Mouse (Mus musculus) ovary, adult 18-20 months (tissue): ENCODE data around the gene Vsig10.
"Not testable (repeated sequence)": the region's sequence is repeated elsewhere in the genome, so short reads cannot be mapped to it uniquely, and the experiment has no call there.

ENCODE experiments used
- DNase-seq: peaks from one replicate; pipeline ENCODE4 v3.0.0; 2022; ENCODE audit warnings: low spot score, mixed read lengths

Vsig10 gene

GRCm38 (mm10) chr5:117303691-117304579, 14.9 kb upstream of the Vsig10 start:
- DNase-seq = no peak

DNA sequence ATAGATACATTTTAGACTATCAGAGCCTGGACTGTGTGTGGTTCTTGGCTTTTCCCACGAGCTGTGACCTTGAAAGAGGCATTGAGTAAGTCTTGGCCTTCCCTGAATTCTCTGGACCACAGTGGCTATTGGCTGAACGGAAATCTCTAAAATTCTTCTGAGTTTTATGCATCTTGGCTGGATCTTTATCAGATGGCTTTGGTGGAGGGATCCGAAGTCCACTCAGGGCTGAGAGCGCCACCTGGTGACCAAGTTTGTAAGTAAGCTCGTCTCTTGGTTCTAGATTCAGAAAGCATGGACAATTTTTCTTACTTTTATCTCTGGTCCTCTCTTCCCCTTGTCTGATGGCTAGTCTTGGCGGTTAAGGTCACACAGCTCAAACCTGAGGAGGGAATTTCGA, 13.9 kb upstream of the Vsig10 start:
- peak; percentile 72 for DNase-seq

- no peak for DNase-seq
Measured at GRCm38 (mm10) chr5:117305754-117306153, 13.1 kb upstream of the Vsig10 start.

- DNase-seq = no peak
Measured at GRCm38 (mm10) chr5:117306826-117307225, 12.1 kb upstream of the Vsig10 start.

DNA sequence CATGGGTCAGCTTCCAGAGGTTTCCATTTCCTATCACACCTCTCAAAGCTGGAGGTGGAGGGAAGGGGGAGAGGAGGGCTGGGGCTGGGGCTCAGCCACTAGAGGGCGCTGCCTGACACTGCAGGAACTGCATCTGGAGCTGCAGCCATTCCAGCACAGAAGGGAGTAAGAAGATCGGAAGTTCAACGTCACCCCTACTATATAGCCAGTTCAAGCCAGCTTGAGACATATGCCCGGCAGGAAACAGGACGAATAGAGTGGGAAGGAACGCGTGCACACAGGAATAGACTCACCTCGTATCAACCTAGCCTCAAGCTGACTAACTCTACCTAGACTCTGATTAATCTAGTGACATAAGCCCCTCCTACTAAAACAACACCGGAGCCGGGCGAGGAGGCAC, 11.2 kb upstream of the Vsig10 start:
- no peak for DNase-seq

GRCm38 (mm10) chr5:117313420-117313819, 5.5 kb upstream of the Vsig10 start:
- no peak for DNase-seq

GRCm38 (mm10) chr5:117313909-117314308, 5.0 kb upstream of the Vsig10 start:
- no peak for DNase-seq

GRCm38 (mm10) chr5:117314587-117315428, 4.1 kb upstream of the Vsig10 start:
- DNase-seq = no peak

DNA sequence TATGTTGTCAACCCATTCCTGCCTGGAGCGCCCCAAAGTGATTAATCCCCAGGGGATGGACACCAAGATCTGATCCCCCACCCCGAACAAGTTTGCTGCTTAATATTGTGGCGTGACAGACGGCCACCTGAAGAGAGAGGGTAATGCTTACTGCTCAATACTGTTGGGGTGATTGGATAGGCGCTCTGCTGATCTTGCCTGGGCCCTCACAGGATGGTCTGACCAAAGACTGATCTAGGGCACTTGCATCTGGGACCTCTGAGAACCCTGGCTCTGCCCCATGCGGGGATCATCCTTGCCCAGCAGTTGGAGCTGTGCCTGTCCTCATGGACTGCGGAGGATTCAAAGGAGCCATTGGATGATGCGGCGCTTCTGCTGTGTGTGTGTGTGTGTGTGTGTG, 4.9 kb downstream of the Vsig10 start:
- DNase-seq = no peak

- DNase-seq = peak; percentile 40
Measured at GRCm38 (mm10) chr5:117326408-117326807, 7.5 kb downstream of the Vsig10 start.

GRCm38 (mm10) chr5:117330457-117330856, 11.6 kb downstream of the Vsig10 start:
- no peak for DNase-seq

GRCm38 (mm10) chr5:117337999-117338398, 19.1 kb downstream of the Vsig10 start:
- no peak for DNase-seq

DNA sequence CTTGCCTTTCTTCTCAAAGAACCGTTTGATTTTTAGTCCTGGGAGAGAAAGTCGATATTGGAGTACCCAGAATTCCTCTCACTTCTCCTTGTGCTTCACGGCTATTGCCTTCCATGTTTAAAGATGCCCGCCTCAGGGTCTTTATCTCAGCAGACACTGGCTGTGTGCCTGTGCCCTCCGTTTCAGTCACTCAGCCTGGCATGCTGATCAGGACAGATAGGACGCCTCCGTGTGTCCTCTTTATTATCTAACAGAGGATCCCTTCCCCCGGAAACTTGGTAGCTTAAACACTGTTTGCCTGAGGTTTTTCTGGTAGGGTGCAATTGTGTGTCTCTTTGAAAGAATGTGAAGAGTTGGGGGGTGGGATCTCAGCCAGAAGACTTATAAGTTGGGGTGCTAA, 19.6 kb downstream of the Vsig10 start:
- DNase-seq = no peak

DNA sequence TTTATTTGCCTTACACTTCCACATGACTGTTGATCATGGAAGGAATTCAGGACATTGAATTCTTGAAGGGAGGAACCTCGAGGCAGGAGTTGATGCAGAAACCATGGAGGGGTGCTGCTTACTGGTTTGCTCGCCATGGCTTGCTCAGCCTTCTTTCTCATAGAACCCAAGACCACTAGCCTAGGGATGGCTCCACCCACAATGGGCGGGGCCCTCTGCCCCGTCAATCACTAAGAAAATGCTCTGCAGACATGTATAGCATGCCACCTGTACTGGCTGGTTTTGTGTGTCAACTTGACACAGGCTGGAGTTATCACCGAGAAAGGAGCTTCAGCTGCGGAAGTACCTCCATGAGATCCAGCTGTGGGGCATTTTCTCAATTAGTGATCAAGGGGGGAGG, 21.2 kb downstream of the Vsig10 start:
- DNase-seq = no peak

GRCm38 (mm10) chr5:117341896-117342295, 23.0 kb downstream of the Vsig10 start:
- no peak for DNase-seq

DNA sequence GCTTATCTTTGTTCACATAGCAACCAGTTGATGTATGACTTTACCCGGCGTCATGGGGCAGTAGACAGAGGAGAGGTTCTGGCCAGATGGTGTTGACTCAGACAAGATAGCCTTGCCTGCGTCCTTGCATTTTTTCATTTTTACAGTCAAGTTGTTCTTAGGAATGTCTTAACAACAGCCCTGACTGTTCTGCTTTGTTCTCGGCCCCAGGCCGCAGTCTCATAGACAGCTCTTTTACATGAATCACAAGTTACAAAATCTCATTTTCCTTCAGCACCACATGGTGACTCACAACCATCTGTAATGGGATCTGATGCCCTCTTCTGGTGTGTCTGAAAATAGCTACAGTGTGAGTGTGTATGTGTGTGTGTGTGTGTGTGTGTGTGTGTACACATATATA, 25.6 kb downstream of the Vsig10 start:
- not testable (repeated sequence) for DNase-seq

- DNase-seq = no peak
Measured at GRCm38 (mm10) chr5:117345432-117345976, 26.6 kb downstream of the Vsig10 start.

DNA sequence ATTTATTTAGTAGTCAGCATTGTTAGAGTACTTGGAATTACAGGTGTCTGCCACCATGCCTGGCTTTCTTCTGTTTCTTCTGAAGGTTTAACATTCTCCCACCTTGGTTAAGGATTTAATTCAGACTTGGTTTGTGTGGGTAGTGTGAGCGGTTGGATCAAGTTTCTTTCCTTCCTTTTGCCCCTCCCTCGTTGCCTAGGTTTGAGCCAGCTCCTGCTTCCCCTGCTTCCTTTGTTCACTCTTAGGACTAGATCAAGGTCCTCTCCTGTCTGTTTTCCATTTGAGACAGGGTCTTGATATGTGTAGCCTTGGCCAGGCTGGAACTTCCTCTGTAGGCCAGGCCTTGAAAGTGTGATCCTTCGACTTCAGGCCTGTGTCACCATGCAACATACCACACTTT, 27.4 kb downstream of the Vsig10 start:
- DNase-seq = no peak

DNA sequence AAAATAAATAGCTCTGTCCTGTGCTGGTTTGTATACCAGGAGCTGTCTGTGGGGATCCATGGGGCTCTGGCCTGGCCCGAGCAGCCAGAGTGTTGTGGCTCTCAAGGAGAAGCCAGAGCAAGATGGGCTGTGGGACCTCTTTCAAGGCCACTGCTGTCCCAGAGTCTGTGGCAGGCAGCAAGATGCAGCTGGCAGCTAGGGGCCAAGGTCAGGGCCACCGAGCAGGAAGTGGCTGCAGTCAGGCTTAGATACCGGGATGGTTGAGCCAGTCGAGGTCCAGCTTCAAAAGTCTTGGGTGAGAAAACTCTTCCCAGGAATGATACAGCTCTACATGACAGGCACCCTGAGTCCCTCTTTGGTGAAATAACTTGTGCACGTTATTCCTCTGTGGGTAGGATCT, 28.1 kb downstream of the Vsig10 start:
- DNase-seq = peak; percentile 62

DNA sequence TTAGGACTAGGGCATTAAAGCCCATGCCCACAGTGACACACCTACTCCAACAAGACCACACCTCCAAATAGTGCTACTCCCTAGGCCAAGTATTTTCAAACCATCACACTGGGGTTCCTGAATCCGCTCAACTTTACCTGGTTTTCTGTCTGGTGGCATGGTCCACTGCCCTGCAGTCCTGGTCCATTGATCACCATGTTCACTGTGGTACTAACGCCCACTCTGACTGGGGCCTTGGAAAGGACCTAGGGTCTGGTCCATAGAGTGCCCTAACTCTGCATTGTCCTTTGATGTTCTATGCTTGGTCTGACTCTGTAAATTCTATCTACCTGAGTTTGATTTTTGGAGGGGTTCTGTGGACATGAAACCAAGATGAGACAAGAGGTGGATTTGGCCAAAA, 29.0 kb downstream of the Vsig10 start:
- DNase-seq = no peak

DNA sequence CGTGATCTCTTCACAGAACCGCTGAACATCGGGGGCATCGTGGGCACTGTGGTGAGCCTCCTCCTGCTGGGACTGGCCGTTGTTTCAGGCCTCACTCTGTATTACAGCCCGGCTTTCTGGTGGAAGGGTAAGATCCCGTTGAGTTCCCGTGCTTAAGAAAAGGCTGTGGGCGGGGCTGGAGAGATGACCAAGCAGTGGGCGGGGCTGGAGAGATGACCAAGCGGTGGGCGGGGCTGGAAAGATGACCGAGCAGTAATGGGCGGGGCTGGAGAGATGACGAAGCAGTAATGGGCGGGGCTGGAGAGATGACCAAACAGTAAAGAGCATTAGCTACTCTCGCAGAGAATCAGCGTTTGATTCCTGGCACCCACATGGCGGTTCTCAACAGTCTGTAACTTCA, 29.4 kb downstream of the Vsig10 start:
- DNase-seq = no peak

DNA sequence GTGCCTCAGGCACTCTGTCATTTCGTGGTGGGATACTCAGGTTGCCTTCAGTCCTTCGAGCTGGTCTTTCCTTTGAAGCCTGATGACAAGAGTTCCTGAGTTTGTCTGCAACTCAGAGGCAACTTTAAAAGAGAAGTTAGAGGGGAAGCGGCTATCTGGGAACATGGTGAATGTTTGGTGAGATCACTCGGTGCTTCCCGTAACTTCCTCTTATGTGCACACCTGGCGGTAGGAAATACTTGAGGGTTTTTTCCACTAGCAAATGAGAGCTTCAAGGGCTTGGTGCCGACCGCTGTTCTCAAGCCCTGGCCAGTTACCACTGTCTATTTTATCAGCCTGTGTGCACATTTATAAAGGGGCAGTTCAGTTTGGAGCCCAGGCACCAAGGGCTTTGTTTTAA, 35.2 kb downstream of the Vsig10 start:
- DNase-seq = no peak
